Mouse (Mus musculus): Measurements from ENCODE around the gene Scand1.
A peak's percentile ranks its signal among the peaks of the same experiment; 100 is the strongest.

Gene Scand1

GRCm38 (mm10) chr2:156312297-156312897 lies at the start of gene Scand1, which contains the start of gene Cnbd2:
Gene Scand1, minus strand, starts transcription at chr2:156312704.
Gene Cnbd2, plus strand, starts transcription at chr2:156312299.
- DNase-seq: peak; percentile 90

- DNase-seq: peak; percentile 86
These were observed 43.5 kb upstream of the Scand1 start for GRCm38 (mm10) chr2:156356031-156356430.

- DNase-seq: peak; percentile 55
These were observed 40.8 kb upstream of the Scand1 start for GRCm38 (mm10) chr2:156353265-156353692.

- DNase-seq: no peak
These were observed 40.1 kb upstream of the Scand1 start for GRCm38 (mm10) chr2:156352413-156353165.

GRCm38 (mm10) chr2:156351243-156351642 lies 38.7 kb upstream of the Scand1 start:
- no peak for DNase-seq

GRCm38 (mm10) chr2:156349286-156349848 lies 36.9 kb upstream of the Scand1 start:
- no peak for DNase-seq

GRCm38 (mm10) chr2:156348812-156349211 lies 36.3 kb upstream of the Scand1 start:
- no peak for DNase-seq

GRCm38 (mm10) chr2:156344775-156345532 lies 32.5 kb upstream of the Scand1 start:
- DNase-seq: peak; percentile 56

- DNase-seq: no peak
These were observed 27.6 kb upstream of the Scand1 start for GRCm38 (mm10) chr2:156340078-156340477.

GRCm38 (mm10) chr2:156331446-156331965 lies 19.0 kb upstream of the Scand1 start:
- DNase-seq: no peak

- no peak for DNase-seq
These were observed 18.2 kb upstream of the Scand1 start for GRCm38 (mm10) chr2:156330681-156331080.

- peak; percentile 63 for DNase-seq
These were observed 12.2 kb upstream of the Scand1 start for GRCm38 (mm10) chr2:156324681-156325080.

GRCm38 (mm10) chr2:156324116-156324588 lies 11.6 kb upstream of the Scand1 start:
- DNase-seq: peak; percentile 32

GRCm38 (mm10) chr2:156321538-156321937 lies 9.0 kb upstream of the Scand1 start:
- no peak for DNase-seq

- no peak for DNase-seq
These were observed 6.0 kb upstream of the Scand1 start for GRCm38 (mm10) chr2:156318491-156318890.

- DNase-seq: no peak
These were observed 2.3 kb upstream of the Scand1 start for GRCm38 (mm10) chr2:156314811-156315210.

- DNase-seq: no peak
These were observed 649 bp upstream of the Scand1 start for GRCm38 (mm10) chr2:156313153-156313552.

- peak; percentile 84 for DNase-seq
These were observed 638 bp downstream of the Scand1 start for GRCm38 (mm10) chr2:156311841-156312291.

GRCm38 (mm10) chr2:156311441-156311840 lies 1.1 kb downstream of the Scand1 start:
- DNase-seq: no peak

- no peak for DNase-seq
These were observed 1.6 kb downstream of the Scand1 start for GRCm38 (mm10) chr2:156310945-156311344.

- no peak for DNase-seq
These were observed 2.0 kb downstream of the Scand1 start for GRCm38 (mm10) chr2:156310455-156310854.

- DNase-seq: no peak
These were observed 2.6 kb downstream of the Scand1 start for GRCm38 (mm10) chr2:156309948-156310347.

GRCm38 (mm10) chr2:156307261-156307660 lies 5.2 kb downstream of the Scand1 start:
- DNase-seq: peak; percentile 51

All from kidney, postnatal 14 days (tissue).